Mouse (Mus musculus) mature B cell (primary cell): ENCODE data around the gene Dnajb11.

Source experiments
- in situ Hi-C: fragments of 300-500 bp; cut with MboI; formaldehyde crosslinking; loops from 2 replicates; pipeline ENCODE4 v1.14.3; 2019

The Dnajb11 gene

GRCm38 (mm10) chr16:22880900-22881299, 23.3 kb downstream of the Dnajb11 start:
- in situ Hi-C loops, result loop anchor here (25.0 kb wide), 2 partner anchors 256 to 531 kb away; partner anchors contain the start of genes Adipoq and Rfc4

- in situ Hi-C loops, result loop anchor here (25.0 kb wide), 2 partner anchors 256 to 531 kb away; partner anchors contain the start of genes Adipoq and Rfc4
Measured at GRCm38 (mm10) chr16:22881487-22881886, 23.8 kb downstream of the Dnajb11 start.

DNA sequence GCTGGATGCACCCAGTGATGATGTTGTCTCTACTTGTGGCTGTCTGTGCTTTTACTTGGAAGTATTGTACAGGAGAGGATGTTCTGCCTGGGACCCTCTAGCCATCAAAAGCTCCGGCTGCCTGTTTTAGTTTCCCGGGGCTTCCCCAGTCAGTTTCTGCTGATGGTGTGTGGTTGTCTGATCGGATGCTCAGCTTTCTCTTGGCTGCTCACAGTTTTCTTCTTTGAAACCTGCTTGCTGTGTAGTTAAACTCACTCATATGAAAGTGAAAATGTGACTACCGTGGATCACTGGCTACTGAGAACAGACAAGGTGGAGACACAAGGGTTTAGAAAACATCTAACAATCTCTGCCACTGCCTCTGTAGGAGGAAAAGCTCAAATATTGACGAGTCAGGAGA, 25.8 kb downstream of the Dnajb11 start:
- in situ Hi-C loops, result loop anchor here (25.0 kb wide), 2 partner anchors 254 to 529 kb away; partner anchors contain the start of genes Adipoq and Rfc4

- in situ Hi-C loops, result loop anchor here (25.0 kb wide), 2 partner anchors 252 to 527 kb away; partner anchors contain the start of genes Adipoq and Rfc4
Measured at GRCm38 (mm10) chr16:22885356-22885755, 27.7 kb downstream of the Dnajb11 start.

GRCm38 (mm10) chr16:22886726-22887125, 29.1 kb downstream of the Dnajb11 start:
- in situ Hi-C loops, result loop anchor here (25.0 kb wide), 2 partner anchors 251 to 526 kb away; partner anchors contain the start of genes Adipoq and Rfc4

DNA sequence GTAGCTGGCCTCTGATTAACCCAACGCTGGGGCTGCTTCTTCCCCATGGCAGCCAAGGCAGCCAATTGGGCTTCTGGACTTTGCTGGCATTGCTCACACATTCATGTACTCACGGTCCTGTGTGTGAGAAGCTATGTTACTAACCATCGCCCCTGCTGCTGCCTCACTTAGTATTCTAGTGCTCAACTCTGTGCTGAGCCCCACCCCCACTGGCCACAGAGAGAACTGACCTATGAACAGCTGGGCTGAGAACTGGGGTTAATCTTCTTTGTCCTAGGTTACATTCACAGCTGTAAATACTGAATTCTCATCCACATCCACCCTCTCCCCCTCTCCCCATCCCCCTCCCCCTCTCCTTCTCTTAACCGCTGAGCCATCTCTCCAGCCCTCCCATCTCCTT, 31.2 kb downstream of the Dnajb11 start:
- in situ Hi-C loops, result loop anchor here (25.0 kb wide), 2 partner anchors 248 to 523 kb away; partner anchors contain the start of genes Adipoq and Rfc4

GRCm38 (mm10) chr16:22889716-22890115, 32.1 kb downstream of the Dnajb11 start:
- in situ Hi-C loops, result loop anchor here (25.0 kb wide), 2 partner anchors 248 to 523 kb away; partner anchors contain the start of genes Adipoq and Rfc4

DNA sequence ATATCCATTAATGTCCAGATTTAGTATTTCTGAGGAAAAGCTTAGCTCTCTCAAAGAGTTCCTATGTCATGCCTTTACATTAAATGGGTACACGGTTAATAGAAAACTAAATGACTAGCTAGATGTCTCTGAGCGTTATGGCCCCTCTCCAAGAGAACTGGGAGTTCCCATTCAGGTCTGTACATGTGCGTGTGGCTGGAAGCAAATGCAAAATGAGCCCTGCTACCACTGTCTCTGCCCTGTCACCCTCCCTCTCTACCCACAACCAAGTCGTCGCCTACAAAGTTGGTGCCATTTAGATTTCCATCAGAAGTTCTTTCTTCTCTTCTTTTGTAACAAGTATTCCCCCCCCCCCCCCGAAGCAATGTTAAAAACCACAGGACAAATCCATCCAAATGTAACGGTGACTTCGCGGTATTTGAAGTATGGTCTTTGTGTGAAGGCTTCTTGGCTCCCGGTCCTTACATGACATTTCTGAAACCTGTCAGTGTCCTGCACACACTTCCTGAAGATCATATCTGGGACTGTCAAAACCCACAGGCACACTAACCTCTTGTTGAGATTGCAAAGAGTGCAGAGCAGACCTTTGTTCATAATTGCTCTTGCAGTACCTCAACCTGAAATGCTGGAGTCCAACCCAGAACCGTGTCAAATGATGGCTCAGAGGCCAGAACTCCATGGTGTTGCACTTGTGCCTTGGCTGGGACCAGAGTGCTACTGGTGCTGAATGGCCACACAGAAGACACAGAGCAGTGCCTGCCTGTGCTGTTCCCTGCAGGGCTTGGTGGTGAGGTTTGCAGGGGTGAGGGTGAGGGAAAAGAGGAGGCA, 33.3 kb downstream of the Dnajb11 start, which contains the start of gene Ahsg:
TSS of gene Ahsg (plus strand) at position 595 of the 828 bp plus-strand sequence.
- in situ Hi-C loops, result loop anchor here (25.0 kb wide), 2 partner anchors 246 to 521 kb away; partner anchors contain the start of genes Adipoq and Rfc4

GRCm38 (mm10) chr16:22891733-22892154, 34.1 kb downstream of the Dnajb11 start:
- in situ Hi-C loops, result loop anchor here (25.0 kb wide), 2 partner anchors 246 to 521 kb away; partner anchors contain the start of genes Adipoq and Rfc4

DNA sequence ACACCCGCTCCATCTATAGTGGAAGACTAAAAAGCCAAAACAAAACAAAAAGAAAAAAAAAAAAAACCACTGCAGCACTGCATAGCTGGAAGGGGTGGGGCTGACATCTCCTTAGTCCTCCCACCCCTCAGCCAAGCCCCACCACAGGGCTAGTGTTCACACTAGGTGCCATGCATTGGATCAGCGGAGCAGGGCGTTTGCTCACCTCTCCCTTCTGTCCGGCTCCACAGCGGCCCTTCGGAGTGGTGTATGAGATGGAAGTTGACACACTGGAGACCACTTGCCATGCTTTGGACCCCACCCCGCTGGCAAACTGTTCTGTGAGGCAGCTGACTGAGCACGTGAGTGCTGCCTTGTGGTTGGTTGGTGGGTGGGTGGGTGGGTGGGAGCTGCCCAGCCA, 36.5 kb downstream of the Dnajb11 start:
- in situ Hi-C loops, result loop anchor here (25.0 kb wide), 2 partner anchors 243 to 518 kb away; partner anchors contain the start of genes Adipoq and Rfc4

- in situ Hi-C loops, result loop anchor here (25.0 kb wide), 2 partner anchors 241 to 516 kb away; partner anchors contain the start of genes Adipoq and Rfc4
Measured at GRCm38 (mm10) chr16:22896618-22897017, 39.0 kb downstream of the Dnajb11 start.

DNA sequence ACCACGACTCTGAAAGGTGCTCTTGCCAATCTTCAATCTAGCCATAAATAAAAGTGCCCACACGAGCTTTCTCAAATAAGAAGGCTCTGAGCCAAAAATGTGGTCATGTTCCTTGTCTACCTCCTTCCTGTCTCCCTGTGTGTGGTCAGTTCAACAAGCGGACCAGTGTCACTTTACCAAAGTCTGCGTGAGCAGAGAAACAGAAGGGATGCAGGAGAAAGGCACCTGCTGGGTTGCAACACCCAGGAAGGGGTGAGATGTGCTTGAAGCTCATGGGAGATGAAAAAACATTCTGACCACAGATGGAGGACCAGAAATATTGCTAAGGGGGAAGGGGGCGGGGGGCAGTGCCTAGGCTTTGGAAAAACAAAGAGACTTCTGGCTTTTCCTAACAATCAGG, 41.7 kb downstream of the Dnajb11 start:
- in situ Hi-C loops, result loop anchor here (25.0 kb wide), 2 partner anchors 238 to 513 kb away; partner anchors contain the start of genes Adipoq and Rfc4

GRCm38 (mm10) chr16:22899866-22900570, 42.4 kb downstream of the Dnajb11 start:
- in situ Hi-C loops, result loop anchor here (25.0 kb wide), 2 partner anchors 237 to 512 kb away; partner anchors contain the start of genes Adipoq and Rfc4

- in situ Hi-C loops, result no loop called here
Measured at GRCm38 (mm10) chr16:22901326-22901725, 43.7 kb downstream of the Dnajb11 start.

GRCm38 (mm10) chr16:22909290-22909689, 51.6 kb downstream of the Dnajb11 start:
- in situ Hi-C loops, result no loop called here

GRCm38 (mm10) chr16:22911986-22912385, 54.3 kb downstream of the Dnajb11 start:
- in situ Hi-C loops, result no loop called here

DNA sequence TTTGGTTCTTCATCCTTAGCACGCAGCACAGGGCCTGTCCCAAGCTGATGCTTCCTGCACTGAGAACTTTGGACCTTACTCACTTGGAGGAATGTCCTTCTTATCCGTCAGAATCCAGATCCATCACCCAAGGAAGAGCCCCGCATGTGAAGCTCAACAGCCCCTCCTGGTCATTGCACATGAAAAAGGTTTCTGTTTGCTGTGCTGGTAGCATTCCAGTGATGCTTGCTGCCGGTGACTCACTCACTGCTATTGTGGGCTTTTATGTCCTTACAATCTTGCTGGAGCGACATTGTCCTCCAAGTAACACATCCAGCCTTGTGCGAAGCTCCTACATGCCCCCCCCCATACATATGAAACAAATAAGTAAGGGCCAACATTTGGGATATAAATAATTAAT, 55.2 kb downstream of the Dnajb11 start:
- in situ Hi-C loops, result no loop called here

GRCm38 (mm10) chr16:22914276-22914675, 56.6 kb downstream of the Dnajb11 start:
- in situ Hi-C loops, result no loop called here

DNA sequence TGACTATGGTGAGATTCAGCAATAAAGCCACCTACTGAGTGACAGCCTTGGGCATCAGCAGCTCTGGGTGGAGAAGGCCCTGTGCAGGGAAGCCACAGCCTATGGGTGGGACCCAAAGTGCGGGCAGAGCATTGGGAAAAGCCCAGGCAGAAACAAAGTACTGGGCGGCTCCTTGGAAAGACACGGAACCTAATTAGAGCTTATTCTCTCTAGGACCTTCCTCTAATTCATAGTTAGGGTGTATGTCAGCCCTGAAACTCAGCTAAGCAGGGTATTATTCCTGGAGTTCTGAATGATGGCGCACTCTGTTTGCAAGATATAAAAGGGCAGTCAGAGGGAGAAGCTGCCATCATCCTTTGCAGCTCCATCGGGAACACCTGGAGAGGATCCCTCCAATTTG, 60.4 kb downstream of the Dnajb11 start, which contains the start of gene Fetub:
TSS of gene Fetub (plus strand) at position 301 of the 400 bp plus-strand sequence.
- in situ Hi-C loops, result no loop called here

DNA sequence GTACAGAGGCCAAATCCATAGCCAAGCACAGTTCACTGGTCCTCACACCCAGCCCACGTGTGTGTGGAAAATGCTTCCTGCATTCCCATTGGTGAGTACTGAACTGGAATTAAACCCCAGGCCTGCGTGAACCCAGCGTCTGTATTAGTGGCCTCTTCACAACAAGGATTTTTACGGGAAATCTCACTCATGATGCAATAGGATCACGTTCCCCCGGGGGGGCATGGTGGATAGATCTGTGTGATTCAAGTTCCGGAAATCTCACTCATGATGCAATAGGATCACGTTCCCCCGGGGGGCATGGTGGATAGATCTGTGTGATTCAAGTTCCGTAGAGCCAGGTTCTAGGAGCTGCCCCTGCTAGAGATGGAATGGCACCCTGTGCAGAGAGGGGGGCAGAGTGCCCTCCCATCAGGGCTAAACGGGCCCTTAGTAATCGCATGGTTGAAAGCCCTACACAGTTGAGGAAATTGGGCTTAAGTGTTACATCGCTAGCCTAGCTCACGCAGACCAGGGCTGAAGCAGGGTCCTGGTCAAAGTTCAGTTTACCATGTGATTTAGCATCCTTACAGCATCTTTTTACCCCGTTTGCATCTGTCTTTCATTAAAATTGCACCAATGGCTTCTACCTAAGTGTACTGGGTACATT, 61.1 kb downstream of the Dnajb11 start:
- in situ Hi-C loops, result no loop called here
